Mouse (Mus musculus): ENCODE measurements at regions not wholly inside any gene's neighbourhood (a gene's known extent, or its start where the extent isn't known, plus 50 kb on each side); places are given as distances from the start of the nearest gene placed in this dataset.

- no peak for ATAC-seq (ENCODE audit: insufficient read depth, low FRiP score)
- Histone ChIP-seq H3K36me3 (ENCODE audit: control insufficient read depth, insufficient read depth, low read length) (no peaks in the 10 kb centered on the region), H3K4me2 (ENCODE audit: low read depth, low read length) (peak overlapping the region; percentile 21; the same call in 1 of the 2 replicates), H3K4me1 (ENCODE audit: control insufficient read depth, insufficient read depth, low read length) (peaks cover 7% of the 10 kb centered on the region; the same call in 1 of the 2 replicates), H3K9ac (ENCODE audit: low read length) (no peak overlapping the region), H3K9me3 (replicated peaks; ENCODE audit: control insufficient read depth, low read length) (no peaks in the 10 kb centered on the region), H3K27me3 (ENCODE audit: control insufficient read depth, insufficient read depth, low read length) (no peaks in the 10 kb centered on the region), H3K27ac (ENCODE audit: low read length) (no peak overlapping the region), H3K4me3 (replicated peaks; ENCODE audit: low read length) (no peak overlapping the region)
- WGBS, result 48% methylated on average over 8 of the region's 8 CpGs
These were observed 51.3 kb upstream of the S1pr1 start for GRCm38 (mm10) chr3:115766153-115766552.

- Histone ChIP-seq H3K4me2 (ENCODE audit: low read depth, low read length) (no peak overlapping the region), H3K27ac (ENCODE audit: low read length) (no peak overlapping the region), H3K4me1 (ENCODE audit: control insufficient read depth, insufficient read depth, low read length) (0 out of 2 replicates have a peak, but pooled peaks cover 2% of the 10 kb centered on the region), H3K9me3 (replicated peaks; ENCODE audit: control insufficient read depth, low read length) (no peaks in the 10 kb centered on the region), H3K4me3 (replicated peaks; ENCODE audit: low read length) (no peak overlapping the region), H3K27me3 (ENCODE audit: control insufficient read depth, insufficient read depth, low read length) (no peaks in the 10 kb centered on the region), H3K9ac (ENCODE audit: low read length) (no peak overlapping the region), H3K36me3 (ENCODE audit: control insufficient read depth, insufficient read depth, low read length) (no peaks in the 10 kb centered on the region)
- no peak for ATAC-seq (ENCODE audit: insufficient read depth, low FRiP score)
- WGBS, result 79% methylated on average over 1 of the region's 1 CpGs
These were observed 53.4 kb upstream of the S1pr1 start for GRCm38 (mm10) chr3:115768290-115768689.

GRCm38 (mm10) chr3:115768761-115769530 lies 54.1 kb upstream of the S1pr1 start:
- H3K4me1 ChIP-seq (ENCODE audit: control insufficient read depth, insufficient read depth, low read length), result 0 out of 2 replicates have a peak, but pooled peaks cover 2% of the 10 kb centered on the region
- no peak overlapping the region for H3K4me3 ChIP-seq (replicated peaks; ENCODE audit: low read length)
- no peaks in the 10 kb centered on the region for H3K36me3 ChIP-seq (ENCODE audit: control insufficient read depth, insufficient read depth, low read length)
- WGBS, result 76% methylated on average over 19 of the region's 19 CpGs
- ATAC-seq (ENCODE audit: insufficient read depth, low FRiP score), result no peak
- H3K27me3 ChIP-seq (ENCODE audit: control insufficient read depth, insufficient read depth, low read length), result no peaks in the 10 kb centered on the region
- H3K27ac ChIP-seq (ENCODE audit: low read length), result no peak overlapping the region
- H3K9ac ChIP-seq (ENCODE audit: low read length), result no peak overlapping the region
- no peaks in the 10 kb centered on the region for H3K9me3 ChIP-seq (replicated peaks; ENCODE audit: control insufficient read depth, low read length)
- H3K4me2 ChIP-seq (ENCODE audit: low read depth, low read length), result no peak overlapping the region

- WGBS, result 76% methylated on average over 5 of the region's 5 CpGs
- Histone ChIP-seq H3K4me2 (ENCODE audit: low read depth, low read length) (no peak overlapping the region), H3K9ac (ENCODE audit: low read length) (no peak overlapping the region), H3K27me3 (ENCODE audit: control insufficient read depth, insufficient read depth, low read length) (no peaks in the 10 kb centered on the region), H3K9me3 (replicated peaks; ENCODE audit: control insufficient read depth, low read length) (no peaks in the 10 kb centered on the region), H3K4me3 (replicated peaks; ENCODE audit: low read length) (no peak overlapping the region), H3K36me3 (ENCODE audit: control insufficient read depth, insufficient read depth, low read length) (no peaks in the 10 kb centered on the region), H3K27ac (ENCODE audit: low read length) (no peak overlapping the region), H3K4me1 (ENCODE audit: control insufficient read depth, insufficient read depth, low read length) (no peaks in the 10 kb centered on the region)
- ATAC-seq (ENCODE audit: insufficient read depth, low FRiP score), result no peak
These were observed 57.8 kb upstream of the S1pr1 start for GRCm38 (mm10) chr3:115772676-115773075.

GRCm38 (mm10) chr3:115774321-115774720 lies 59.4 kb upstream of the S1pr1 start:
- Histone ChIP-seq H3K4me1 (ENCODE audit: control insufficient read depth, insufficient read depth, low read length) (no peaks in the 10 kb centered on the region), H3K4me3 (replicated peaks; ENCODE audit: low read length) (no peak overlapping the region), H3K36me3 (ENCODE audit: control insufficient read depth, insufficient read depth, low read length) (no peaks in the 10 kb centered on the region), H3K27ac (ENCODE audit: low read length) (no peak overlapping the region), H3K9me3 (replicated peaks; ENCODE audit: control insufficient read depth, low read length) (no peaks in the 10 kb centered on the region), H3K9ac (ENCODE audit: low read length) (no peak overlapping the region), H3K27me3 (ENCODE audit: control insufficient read depth, insufficient read depth, low read length) (no peaks in the 10 kb centered on the region), H3K4me2 (ENCODE audit: low read depth, low read length) (no peak overlapping the region)
- ATAC-seq (ENCODE audit: insufficient read depth, low FRiP score), result no peak
- WGBS, result 55% methylated on average over 8 of the region's 8 CpGs

- no peak overlapping the region for H3K4me2 ChIP-seq (ENCODE audit: low read depth, low read length)
- H3K9me3 ChIP-seq (replicated peaks; ENCODE audit: control insufficient read depth, low read length), result no peaks in the 10 kb centered on the region
- 59% methylated on average over 4 of the region's 4 CpGs for WGBS
- H3K9ac ChIP-seq (ENCODE audit: low read length), result no peak overlapping the region
- no peaks in the 10 kb centered on the region for H3K36me3 ChIP-seq (ENCODE audit: control insufficient read depth, insufficient read depth, low read length)
- H3K4me1 ChIP-seq (ENCODE audit: control insufficient read depth, insufficient read depth, low read length), result no peaks in the 10 kb centered on the region
- no peak overlapping the region for H3K4me3 ChIP-seq (replicated peaks; ENCODE audit: low read length)
- no peaks in the 10 kb centered on the region for H3K27me3 ChIP-seq (ENCODE audit: control insufficient read depth, insufficient read depth, low read length)
- no peak for ATAC-seq (ENCODE audit: insufficient read depth, low FRiP score)
- no peak overlapping the region for H3K27ac ChIP-seq (ENCODE audit: low read length)
These were observed 59.9 kb upstream of the S1pr1 start for GRCm38 (mm10) chr3:115774723-115775122.

- Histone ChIP-seq H3K27me3 (ENCODE audit: control insufficient read depth, insufficient read depth, low read length) (no peaks in the 10 kb centered on the region), H3K4me2 (ENCODE audit: low read depth, low read length) (no peak overlapping the region), H3K27ac (ENCODE audit: low read length) (no peak overlapping the region), H3K9me3 (replicated peaks; ENCODE audit: control insufficient read depth, low read length) (no peaks in the 10 kb centered on the region), H3K4me1 (ENCODE audit: control insufficient read depth, insufficient read depth, low read length) (no peaks in the 10 kb centered on the region), H3K9ac (ENCODE audit: low read length) (no peak overlapping the region), H3K4me3 (replicated peaks; ENCODE audit: low read length) (no peak overlapping the region), H3K36me3 (ENCODE audit: control insufficient read depth, insufficient read depth, low read length) (no peaks in the 10 kb centered on the region)
- WGBS, result 83% methylated on average over 10 of the region's 10 CpGs
- no peak for ATAC-seq (ENCODE audit: insufficient read depth, low FRiP score)
These were observed 64.4 kb upstream of the S1pr1 start for GRCm38 (mm10) chr3:115779144-115779890.

GRCm38 (mm10) chr3:115779906-115780305 lies 65.0 kb upstream of the S1pr1 start:
- no peak overlapping the region for H3K4me3 ChIP-seq (replicated peaks; ENCODE audit: low read length)
- H3K36me3 ChIP-seq (ENCODE audit: control insufficient read depth, insufficient read depth, low read length), result no peaks in the 10 kb centered on the region
- WGBS, result 74% methylated on average over 5 of the region's 5 CpGs
- no peak overlapping the region for H3K4me2 ChIP-seq (ENCODE audit: low read depth, low read length)
- H3K27ac ChIP-seq (ENCODE audit: low read length), result no peak overlapping the region
- no peak for ATAC-seq (ENCODE audit: insufficient read depth, low FRiP score)
- H3K9ac ChIP-seq (ENCODE audit: low read length), result no peak overlapping the region
- H3K4me1 ChIP-seq (ENCODE audit: control insufficient read depth, insufficient read depth, low read length), result no peaks in the 10 kb centered on the region
- H3K9me3 ChIP-seq (replicated peaks; ENCODE audit: control insufficient read depth, low read length), result no peaks in the 10 kb centered on the region
- H3K27me3 ChIP-seq (ENCODE audit: control insufficient read depth, insufficient read depth, low read length), result no peaks in the 10 kb centered on the region

- Histone ChIP-seq H3K36me3 (ENCODE audit: control insufficient read depth, insufficient read depth, low read length) (no peaks in the 10 kb centered on the region), H3K4me1 (ENCODE audit: control insufficient read depth, insufficient read depth, low read length) (no peaks in the 10 kb centered on the region), H3K9ac (ENCODE audit: low read length) (no peak overlapping the region), H3K4me3 (replicated peaks; ENCODE audit: low read length) (no peak overlapping the region), H3K27me3 (ENCODE audit: control insufficient read depth, insufficient read depth, low read length) (no peaks in the 10 kb centered on the region), H3K9me3 (replicated peaks; ENCODE audit: control insufficient read depth, low read length) (no peaks in the 10 kb centered on the region), H3K27ac (ENCODE audit: low read length) (no peak overlapping the region), H3K4me2 (ENCODE audit: low read depth, low read length) (no peak overlapping the region)
- no peak for ATAC-seq (ENCODE audit: insufficient read depth, low FRiP score)
These were observed 67.9 kb upstream of the S1pr1 start for GRCm38 (mm10) chr3:115782726-115783125.

All from stomach, embryonic 16.5 days (tissue).